Mouse (Mus musculus): ENCODE results near the gene Wdr81.

The Wdr81 gene

GRCm38 (mm10) chr11:75400099-75400498 lies 54.4 kb downstream of the Wdr81 start:
- no peak for DNase-seq (ENCODE audit: low read depth, low spot score)

- DNase-seq (ENCODE audit: low read depth, low spot score) = no peak
Observed at GRCm38 (mm10) chr11:75399411-75399841, 55.1 kb downstream of the Wdr81 start.

- no peak for DNase-seq (ENCODE audit: low read depth, low spot score)
Observed at GRCm38 (mm10) chr11:75397452-75397851, 57.1 kb downstream of the Wdr81 start.

GRCm38 (mm10) chr11:75395611-75396010 lies 58.9 kb downstream of the Wdr81 start:
- DNase-seq (ENCODE audit: low read depth, low spot score) = no peak
